Mouse (Mus musculus) subcutaneous adipose tissue, adult 2 months (tissue): ENCODE results near the gene Gm14410. TPM values are rescaled to one million over a fixed set of nuclear protein-coding genes. Genes with fewer than 3 reads are reported as not detected.

Experiments used
- polyA plus RNA-seq: library from polyadenylated mRNA; depleted of rRNA; stranded (reverse); fragments of >200 nt; gene quantifications from 2 replicates; pipeline ENCODE4 v1.2.3, GENCODE M21; 2012; ENCODE audit warnings: low replicate concordance; rRNA removed

The Gm14410 gene
- polyA plus RNA-seq: 5.7 and 10.6 TPM in 2 replicates

DNA sequence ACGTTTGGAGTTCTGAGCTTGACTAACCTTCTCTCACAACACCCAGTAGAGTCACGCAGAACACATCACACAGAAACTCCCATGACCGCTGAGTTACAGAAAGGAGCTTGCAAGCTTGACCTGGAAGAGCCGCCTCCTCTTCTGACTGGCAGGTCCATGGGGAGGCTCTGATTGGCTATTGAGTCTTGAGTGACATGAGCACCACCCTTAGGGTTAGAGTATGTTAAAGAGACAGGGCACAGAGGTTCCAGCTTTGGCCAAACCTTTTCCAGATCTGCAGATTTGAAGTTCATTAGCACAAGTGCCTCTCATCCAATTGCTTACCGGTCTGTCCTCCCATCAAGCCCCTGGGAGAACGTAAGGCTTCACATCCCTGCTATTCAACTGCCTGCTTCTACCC is at the start of gene Gm14410:
Gm14410 (minus strand) TSS at position 81 of the 400 bp plus-strand sequence.

Other genes starting within 250 kb of the Gm14410 start
- 0.67 and 4.9 TPM in 2 replicates for gene Gm14419, start 205.5 kb downstream of the Gm14410 start, polyA plus RNA-seq
- gene Gm14401, start 132.1 kb downstream of the Gm14410 start, polyA plus RNA-seq: not detected in 2 replicates
- not detected in 2 replicates for gene Gm14409, start 60.6 kb upstream of the Gm14410 start, polyA plus RNA-seq
- gene Gm14412, start 117.9 kb upstream of the Gm14410 start, polyA plus RNA-seq: 0.19 TPM in 1 of 2 replicates, not detected in the other
- gene Gm14418, start 191.9 kb upstream of the Gm14410 start, polyA plus RNA-seq: 3.8 and 5.6 TPM in 2 replicates